Mouse (Mus musculus): ENCODE data around the gene Rxfp1. TPM values are rescaled to one million over a fixed set of nuclear protein-coding genes. Genes with fewer than 3 reads are reported as not detected.

Gene Rxfp1
- polyA plus RNA-seq, 1 experiment from 2014 or later: not detected

GRCm38 (mm10) chr3:79591793-79592471, 145.7 kb downstream of the Rxfp1 start:
- H3K27me3 ChIP-seq: no peaks in the 10 kb centered on the region

More at GRCm38 (mm10) chr3:79591793-79592471, 145.7 kb downstream of the Rxfp1 start:
- peak; percentile 16; the same call in 1 of the 2 replicates for ATAC-seq (ENCODE audit: insufficient read depth)
- Histone ChIP-seq H3K4me3 (replicated peaks) (peak overlapping the region; percentile 96), H3K9ac (peak overlapping the region; percentile 93), H3K4me1 (replicated peaks) (peaks cover 37% of the 10 kb centered on the region), H3K27ac (replicated peaks) (peak overlapping the region; percentile 89), H3K36me3 (replicated peaks) (peaks cover 37% of the 10 kb centered on the region), H3K9me3 (replicated peaks) (no peaks in the 10 kb centered on the region), H3K4me2 (peak overlapping the region; percentile 74)
- under 1% methylated on average over 15 of the region's 15 CpGs for WGBS (ENCODE audit: insufficient replicate concordance)

Other genes with a start within 250 kb of the Rxfp1 start
- 4.8 and 6.1 TPM in 2 replicates for gene Fnip2, start 170.1 kb downstream of the Rxfp1 start, polyA plus RNA-seq (2015; fragmentation: Nextera tagmentation; extraction: Ambion mirVana)
- gene Ppid, start 146.5 kb downstream of the Rxfp1 start, polyA plus RNA-seq (2015; fragmentation: Nextera tagmentation; extraction: Ambion mirVana): 89.7 and 91.5 TPM in 2 replicates
- gene 4930579G24Rik, start 108.8 kb downstream of the Rxfp1 start, polyA plus RNA-seq (2015; fragmentation: Nextera tagmentation; extraction: Ambion mirVana): 15.1 and 18.0 TPM in 2 replicates
- 44.5 and 47.5 TPM in 2 replicates for gene Etfdh, start 108.4 kb downstream of the Rxfp1 start, polyA plus RNA-seq (2015; fragmentation: Nextera tagmentation; extraction: Ambion mirVana)
- gene Tmem144, start 114.9 kb upstream of the Rxfp1 start, polyA plus RNA-seq (2015; fragmentation: Nextera tagmentation; extraction: Ambion mirVana): 2.1 TPM in 2 replicates
- gene Fam198b, start 146.7 kb upstream of the Rxfp1 start, polyA plus RNA-seq (2015; fragmentation: Nextera tagmentation; extraction: Ambion mirVana): 1.0 and 1.2 TPM in 2 replicates